Mouse (Mus musculus) CH12.LX (cell line): ENCODE data around the gene Camta1.

Experiments
- BHLHE40 ChIP-seq: IDR thresholded peaks from 2 replicates; pipeline ENCODE4 v1.6.1; 2011; ENCODE audit warnings: mild to moderate bottlenecking, low read depth, low read length, improper control_type of control experiment
- CHD2 ChIP-seq: IDR thresholded peaks from 2 replicates; pipeline ENCODE4 v1.6.1; 2011; ENCODE audit warnings: low read length, improper control_type of control experiment
- CTCF ChIP-seq, 2 experiments: IDR thresholded peaks in 1 of 2; conservative IDR thresholded peaks in 1 of 2; 2 replicates each; pipeline ENCODE4 v1.5.1; 2011 to 2012; ENCODE audit warnings: low read depth in 2 of 2, low read length in 2 of 2, improper control_type of control experiment in 1 of 2, inconsistent platforms in 1 of 2, mild to moderate bottlenecking in 1 of 2, moderate library complexity in 1 of 2
- ELF1 ChIP-seq: IDR thresholded peaks from 2 replicates; pipeline ENCODE4 v1.6.1; 2014; ENCODE audit warnings: low read depth, mild to moderate bottlenecking, inconsistent platforms, low read length, improper control_type of control experiment
- EP300 ChIP-seq: IDR thresholded peaks from 2 replicates; pipeline ENCODE4 v1.6.1; 2011; ENCODE audit warnings: low read length, improper control_type of control experiment
- KAT2A ChIP-seq: IDR thresholded peaks from 2 replicates; pipeline ENCODE4 v1.6.1; 2012; ENCODE audit warnings: low read length, improper control_type of control experiment, inconsistent platforms; ENCODE audit not compliant: insufficient replicate concordance
- MAFK ChIP-seq: IDR thresholded peaks from 2 replicates; pipeline ENCODE4 v1.6.1; 2011; ENCODE audit warnings: low read length, improper control_type of control experiment; ENCODE audit not compliant: insufficient replicate concordance
- MAZ ChIP-seq: IDR thresholded peaks from 2 replicates; pipeline ENCODE4 v1.6.1; 2012; ENCODE audit warnings: low read depth, mild to moderate bottlenecking, inconsistent platforms, low read length, improper control_type of control experiment, moderate library complexity
- POLR2A ChIP-seq: IDR thresholded peaks from 2 replicates; pipeline ENCODE4 v1.6.1; 2011; ENCODE audit warnings: low read depth, mild to moderate bottlenecking, improper control_type of control experiment, low read length
- POLR2AphosphoS2 ChIP-seq: IDR thresholded peaks from 2 replicates; pipeline ENCODE4 v1.6.1; 2011; ENCODE audit warnings: low read depth, low read length, improper control_type of control experiment
- RCOR1 ChIP-seq: conservative IDR thresholded peaks from 2 replicates; pipeline ENCODE4 v1.6.1; 2012; ENCODE audit warnings: low read depth, mild to moderate bottlenecking, inconsistent platforms, low read length, improper control_type of control experiment
- SIN3A ChIP-seq: IDR thresholded peaks from 2 replicates; pipeline ENCODE4 v1.6.1; 2012; ENCODE audit warnings: low read length, improper control_type of control experiment, inconsistent platforms
- USF1 ChIP-seq: IDR thresholded peaks from 2 replicates; pipeline ENCODE4 v1.6.1; 2014; ENCODE audit warnings: low read depth, mild to moderate bottlenecking, inconsistent platforms, low read length, improper control_type of control experiment

DNA sequence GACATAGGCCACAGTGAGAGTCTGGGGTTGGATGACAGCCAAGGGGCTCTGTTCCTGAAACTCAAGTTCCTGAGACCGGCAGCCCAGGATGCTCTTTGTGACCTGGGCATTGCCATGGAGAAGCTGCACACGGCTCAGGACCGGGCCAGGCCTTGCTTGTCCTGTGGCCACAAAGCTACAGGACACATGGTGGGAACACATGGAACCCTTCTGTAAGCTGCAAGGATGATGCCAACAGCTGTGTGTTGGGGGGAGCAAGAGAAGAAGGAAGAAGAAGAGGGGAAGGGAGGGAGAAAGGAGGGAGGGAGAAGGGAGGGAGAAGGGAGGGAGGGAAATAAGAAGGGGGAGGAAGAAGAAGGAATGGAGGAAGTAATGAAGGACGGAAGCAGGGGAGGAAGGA lies 645.8 kb downstream of the Camta1 start:
- TF ChIP-seq CTCF (conservative IDR thresholded peaks at IDR 0.05 in 1 of 2, IDR thresholded peaks at IDR 0.05 in 1 of 2; ENCODE audit: low read depth in 2 of 2, low read length in 2 of 2) (no peak), POLR2A (no peak), USF1 (no peak), POLR2AphosphoS2 (no peak), KAT2A (no peak), RCOR1 (no peak), MAFK (no peak), MAZ (no peak), ELF1 (no peak), EP300 (no peak), CHD2 (no peak), BHLHE40 (no peak), SIN3A (no peak)
